16 mouse cellular contexts compared by ENCODE assay signal in genomic region chr2:160724536-160724935, GRCm38 (mm10).
"Had no signal": no experiment of that assay in that cellular context is flagged by ENCODE, and none has a peak within 500 bp of the region (broad histone marks: within the 10 kb centered on the region; RNA-seq: fewer than 3 reads in every experiment).

No protein-coding gene starts in this region.

- H3K4me2 ChIP-seq: lung, embryonic 14.5 days; midbrain, embryonic 13.5 days; midbrain, embryonic 15.5 days; neural tube, embryonic 13.5 days; neural tube, embryonic 15.5 days had no signal

- H3K9ac ChIP-seq: lung, embryonic 14.5 days; midbrain, embryonic 13.5 days; midbrain, embryonic 15.5 days; neural tube, embryonic 13.5 days; neural tube, embryonic 15.5 days had no signal

- H3K27me3 ChIP-seq: midbrain, embryonic 13.5 days; midbrain, embryonic 15.5 days; neural tube, embryonic 13.5 days; neural tube, embryonic 15.5 days had no signal

- H3K27ac ChIP-seq: midbrain, embryonic 10.5 days; midbrain, embryonic 13.5 days; midbrain, embryonic 15.5 days; neural tube, embryonic 13.5 days; neural tube, embryonic 15.5 days had no signal

- DNase-seq: lung, adult 18-20 months; lung, embryonic 14.5 days; lung, postnatal 10 days; retina, postnatal 1 day; right cerebral cortex, adult 18-20 months; right cerebral cortex, postnatal 4 days; spleen, adult 18-20 months; thymus, adult 18-20 months; thymus, postnatal 14 days; thymus, postnatal 36 days had no signal

- ATAC-seq: midbrain, embryonic 15.5 days had no signal

- H3K4me1 ChIP-seq: midbrain, embryonic 10.5 days; midbrain, embryonic 15.5 days; neural tube, embryonic 13.5 days; neural tube, embryonic 15.5 days had no signal

- H3K4me3 ChIP-seq: midbrain, embryonic 10.5 days; midbrain, embryonic 13.5 days; midbrain, embryonic 15.5 days; myocyte; neural tube, embryonic 13.5 days; neural tube, embryonic 15.5 days had no signal

- H3K9me3 ChIP-seq: midbrain, embryonic 10.5 days; midbrain, embryonic 13.5 days; midbrain, embryonic 15.5 days; neural tube, embryonic 13.5 days; neural tube, embryonic 15.5 days had no signal
